Mouse (Mus musculus): ENCODE data around the gene C1qtnf4. TPM values are rescaled to one million over a fixed set of nuclear protein-coding genes. Genes with fewer than 3 reads are reported as not detected.

Gene C1qtnf4
- polyA plus RNA-seq (2012; rRNA removed) = 1.4 and 1.5 TPM in 2 replicates

DNA sequence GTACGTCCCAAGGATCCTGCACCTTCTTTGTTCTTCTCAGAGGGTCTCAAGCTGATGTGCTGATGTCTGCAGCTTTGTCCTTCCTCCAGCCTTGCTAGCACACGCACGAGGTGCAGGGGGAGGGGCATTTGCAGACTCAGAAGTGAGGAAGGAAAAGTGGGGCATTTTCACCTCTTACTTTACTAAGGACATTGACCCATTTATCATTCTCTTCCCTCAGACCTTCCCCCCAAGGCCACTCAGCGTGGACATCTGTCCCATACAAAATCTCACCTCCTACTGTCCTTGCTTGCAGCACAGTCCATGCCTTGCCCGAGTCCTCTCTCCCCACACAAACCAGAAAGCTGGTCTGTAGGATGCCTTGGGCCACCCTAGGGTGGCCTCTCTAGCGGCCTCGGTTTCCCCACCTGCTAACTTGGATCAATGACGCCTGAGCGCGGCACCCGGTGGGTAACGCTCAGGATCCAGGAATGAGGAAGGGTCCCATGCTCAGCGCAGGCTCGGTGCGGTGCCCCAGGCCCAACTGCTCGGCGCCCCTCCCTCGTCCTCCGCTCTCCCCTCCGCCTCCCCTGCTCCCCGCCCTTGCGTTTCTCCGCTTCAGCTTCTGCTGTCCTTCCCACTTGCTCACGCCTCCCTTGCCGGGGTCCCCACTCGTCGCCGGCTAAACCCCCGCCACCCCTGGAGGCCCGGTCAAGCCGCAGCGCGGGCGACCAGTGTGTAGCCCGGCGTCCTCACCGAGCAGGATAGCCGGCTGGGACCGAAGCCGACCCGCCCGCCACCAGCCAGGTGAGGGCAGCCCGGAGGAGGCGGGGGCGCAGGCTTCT lies at the start of gene C1qtnf4:
C1qtnf4 (plus strand) TSS at position 643 of the 824 bp plus-strand sequence.

DNA sequence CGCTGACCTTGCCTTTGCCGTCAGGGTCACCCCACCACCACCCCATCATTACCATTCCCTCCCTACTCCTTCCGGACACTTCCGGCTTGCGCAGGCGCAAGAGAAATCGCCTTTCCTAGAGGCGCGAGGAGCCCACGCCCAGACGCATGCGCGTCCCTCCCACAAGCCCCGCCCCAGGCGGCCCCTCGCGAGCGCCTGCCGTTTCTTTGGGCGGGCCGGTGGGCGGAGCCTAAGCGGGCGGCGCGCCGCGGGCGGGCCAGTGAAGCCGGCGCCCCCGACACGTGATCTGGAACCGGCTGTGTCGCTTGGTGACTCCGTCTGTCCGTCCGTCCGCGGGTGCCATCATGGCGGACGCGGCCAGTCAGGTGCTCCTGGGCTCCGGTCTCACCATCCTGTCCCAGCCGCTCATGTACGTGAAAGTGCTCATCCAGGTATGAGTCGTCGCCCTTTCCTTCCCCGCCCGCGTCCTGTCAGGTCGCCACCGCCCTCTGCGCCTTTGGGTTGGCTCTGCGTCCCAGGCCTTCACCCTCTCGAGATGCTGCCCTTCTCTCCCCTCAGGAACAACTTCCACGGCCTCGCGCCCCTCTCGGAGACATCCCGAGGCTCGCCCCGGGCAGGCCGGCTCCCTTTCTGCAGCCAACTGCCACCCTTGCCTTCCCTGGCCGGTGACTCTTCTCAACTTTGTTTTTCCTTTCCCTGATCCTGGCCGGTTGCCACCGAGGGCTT lies 38.5 kb upstream of the C1qtnf4 start, which contains the start of gene Mtch2:
Mtch2 (plus strand) TSS at position 201 of the 726 bp plus-strand sequence.

DNA sequence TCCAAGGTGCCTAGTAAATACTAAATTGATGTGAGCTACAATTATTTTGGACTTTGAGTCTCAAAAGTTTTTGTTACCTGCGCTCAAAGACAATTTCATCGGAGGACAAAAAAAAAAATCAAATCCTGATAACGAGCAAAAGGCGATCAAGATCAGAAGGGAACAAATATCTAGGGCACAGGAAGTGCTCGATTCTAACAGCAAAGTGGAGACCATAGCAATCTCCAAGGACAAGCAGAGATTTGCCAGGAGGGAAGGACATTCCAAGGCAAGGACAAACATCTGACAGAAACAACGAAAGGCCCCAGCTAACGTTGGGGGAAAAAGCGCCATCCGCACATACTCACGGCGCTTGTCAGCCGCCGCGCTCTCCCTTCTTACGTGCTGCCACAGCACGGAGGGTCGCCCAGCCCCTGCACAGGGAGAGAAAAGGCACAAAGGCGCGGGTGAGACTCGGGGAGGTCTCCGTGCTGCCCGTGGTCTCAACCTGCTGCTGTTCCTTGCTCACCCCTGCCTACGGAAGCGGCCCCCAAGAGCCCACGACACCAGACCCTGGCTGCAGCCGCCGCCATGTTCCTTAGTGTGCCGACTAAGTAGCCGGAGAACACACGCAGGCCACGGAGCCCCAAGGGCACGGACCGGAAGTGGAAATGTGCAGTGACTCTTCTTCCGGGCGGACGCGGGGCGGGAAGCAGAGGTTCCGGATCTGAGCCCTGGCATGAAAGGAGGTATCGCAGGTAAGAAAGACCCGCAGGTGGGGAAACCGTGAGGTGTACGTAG lies 18.6 kb downstream of the C1qtnf4 start, which contains the start of the genes Kbtbd4 and Ndufs3:
Kbtbd4 (plus strand) TSS at position 665 of the 780 bp plus-strand sequence.
Ndufs3 (minus strand) TSS at position 752 of the 780 bp plus-strand sequence.

Other genes with a start within 250 kb of the C1qtnf4 start
- gene Nup160, start 208.6 kb upstream of the C1qtnf4 start, polyA plus RNA-seq (2012; rRNA removed) = 17.9 and 23.0 TPM in 2 replicates
- 26.6 and 30.6 TPM in 2 replicates for gene Fnbp4, start 140.5 kb upstream of the C1qtnf4 start, polyA plus RNA-seq (2012; rRNA removed)
- 0.03 and 0.05 TPM in 2 replicates for gene Agbl2, start 103.1 kb upstream of the C1qtnf4 start, polyA plus RNA-seq (2012; rRNA removed)
- gene Mtch2, start 38.7 kb upstream of the C1qtnf4 start, polyA plus RNA-seq (2012; rRNA removed) = 51.7 and 60.8 TPM in 2 replicates
- 8.2 and 9.9 TPM in 2 replicates for gene Kbtbd4, start 18.9 kb downstream of the C1qtnf4 start, polyA plus RNA-seq (2012; rRNA removed)
- 77.1 and 89.1 TPM in 2 replicates for gene Ndufs3, start 19.0 kb downstream of the C1qtnf4 start, polyA plus RNA-seq (2012; rRNA removed)
- gene Celf1, start 54.5 kb downstream of the C1qtnf4 start, polyA plus RNA-seq (2012; rRNA removed) = 37.1 and 43.9 TPM in 2 replicates
- gene Rapsn, start 149.8 kb downstream of the C1qtnf4 start, polyA plus RNA-seq (2012; rRNA removed) = 0.50 and 0.96 TPM in 2 replicates
- 134 and 150 TPM in 2 replicates for gene Psmc3, start 168.1 kb downstream of the C1qtnf4 start, polyA plus RNA-seq (2012; rRNA removed)
- 10.0 and 11.2 TPM in 2 replicates for gene Slc39a13, start 184.6 kb downstream of the C1qtnf4 start, polyA plus RNA-seq (2012; rRNA removed)
- gene Spi1, start 196.5 kb downstream of the C1qtnf4 start, polyA plus RNA-seq (2012; rRNA removed) = 16.8 and 21.6 TPM in 2 replicates
- gene Mybpc3, start 232.3 kb downstream of the C1qtnf4 start, polyA plus RNA-seq (2012; rRNA removed) = 0.05 and 0.06 TPM in 2 replicates